Mouse (Mus musculus): ENCODE results near the gene Gpbar1.
A peak's percentile ranks its signal among the peaks of the same experiment; 100 is the strongest.
"Not testable (repeated sequence)": the region's sequence is repeated elsewhere in the genome, so short reads cannot be mapped to it uniquely, and the experiment has no call there.

Gene Gpbar1

DNA sequence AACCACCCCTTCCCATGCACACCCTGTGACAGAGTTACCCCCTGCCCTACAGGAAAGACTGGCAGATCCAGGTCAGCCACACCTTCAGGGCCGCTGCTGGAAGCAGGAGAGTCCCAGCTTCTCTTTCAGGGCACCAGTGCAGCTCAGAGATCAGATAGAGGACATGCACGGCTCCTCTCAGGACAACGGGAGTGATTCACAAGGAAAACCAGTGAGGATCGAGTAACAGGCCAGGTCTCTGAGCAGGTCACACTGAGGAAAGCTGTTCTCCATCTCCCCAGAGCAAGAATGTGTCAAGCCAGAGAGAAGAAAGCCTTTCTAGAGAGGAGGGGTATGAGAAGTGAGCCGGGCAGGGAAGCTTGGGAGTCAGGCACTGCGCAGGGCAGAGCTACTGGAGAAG, 18.1 kb downstream of the Gpbar1 start:
- DNase-seq: peak in 1 of 2 experiments; percentile 33

DNA sequence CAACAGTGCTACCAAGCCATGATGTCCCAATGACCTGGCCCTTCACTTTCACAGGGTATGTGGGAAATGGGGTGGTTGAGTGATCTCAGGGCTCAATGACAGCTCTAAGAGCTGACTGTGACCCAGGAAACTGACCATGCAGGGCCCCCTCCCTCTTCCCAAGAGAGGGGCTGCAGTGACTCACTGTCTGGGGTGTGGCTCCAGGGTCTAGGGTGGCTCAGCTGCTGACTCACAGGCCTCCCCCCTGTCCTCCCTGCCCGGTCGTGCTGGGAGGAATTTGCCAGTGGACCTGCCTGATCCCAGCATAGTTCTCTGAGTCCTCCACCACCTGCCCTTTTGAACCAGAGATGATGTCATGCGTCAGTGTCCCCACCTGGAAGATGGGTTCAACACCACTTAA, 18.9 kb downstream of the Gpbar1 start:
- peak in 1 of 2 experiments; percentile 10 for DNase-seq

DNA sequence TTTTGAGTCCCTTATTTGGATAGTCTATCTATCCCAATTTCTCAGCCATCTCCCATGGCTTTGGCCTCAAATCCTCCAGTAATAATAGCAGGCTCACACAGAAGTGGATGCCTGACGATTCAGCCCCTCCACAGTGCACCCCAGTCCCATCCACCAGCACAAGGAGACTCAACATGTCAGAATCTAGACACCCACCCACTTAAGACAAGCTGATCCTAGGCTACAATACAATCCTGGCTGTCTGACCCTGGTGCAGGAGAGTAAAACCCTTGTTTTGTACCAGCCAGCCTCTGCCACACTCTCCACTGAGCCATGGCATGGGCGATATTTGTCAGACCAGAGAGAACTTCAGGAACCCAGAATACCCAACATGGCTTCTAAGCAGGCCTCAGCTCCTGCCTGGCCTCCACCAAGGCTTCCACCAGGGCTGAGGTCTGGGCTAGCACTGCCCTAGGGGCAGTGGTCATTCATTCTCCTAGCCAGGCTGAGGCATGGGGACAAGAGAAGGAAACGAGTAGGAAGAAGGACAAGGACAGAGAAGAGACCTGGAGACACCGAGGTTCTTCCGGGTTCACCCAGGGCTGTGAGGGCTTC, 19.9 kb downstream of the Gpbar1 start:
- peak in 1 of 2 experiments; percentile 10 for DNase-seq

DNA sequence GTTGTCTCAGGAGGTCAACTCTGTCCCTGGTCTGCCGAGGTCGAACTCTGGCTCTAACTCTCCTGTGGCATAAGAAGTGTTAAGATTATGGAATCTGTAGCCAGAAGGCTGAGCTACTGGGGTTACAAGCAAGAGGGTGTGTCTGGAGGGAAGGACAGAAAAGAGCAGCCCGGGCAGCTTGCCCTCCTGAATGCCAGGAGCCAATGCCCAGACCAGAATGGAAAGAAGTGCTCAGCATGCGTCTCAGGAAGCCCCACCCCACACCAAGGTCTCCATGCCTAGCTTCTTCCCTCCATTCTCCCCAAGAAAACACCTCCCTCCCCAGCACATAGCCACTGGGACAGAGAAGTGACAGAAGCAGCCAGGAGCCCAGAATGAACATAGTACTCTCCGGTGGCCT, 20.6 kb downstream of the Gpbar1 start:
- peak; percentile 61 to 69 for DNase-seq

DNA sequence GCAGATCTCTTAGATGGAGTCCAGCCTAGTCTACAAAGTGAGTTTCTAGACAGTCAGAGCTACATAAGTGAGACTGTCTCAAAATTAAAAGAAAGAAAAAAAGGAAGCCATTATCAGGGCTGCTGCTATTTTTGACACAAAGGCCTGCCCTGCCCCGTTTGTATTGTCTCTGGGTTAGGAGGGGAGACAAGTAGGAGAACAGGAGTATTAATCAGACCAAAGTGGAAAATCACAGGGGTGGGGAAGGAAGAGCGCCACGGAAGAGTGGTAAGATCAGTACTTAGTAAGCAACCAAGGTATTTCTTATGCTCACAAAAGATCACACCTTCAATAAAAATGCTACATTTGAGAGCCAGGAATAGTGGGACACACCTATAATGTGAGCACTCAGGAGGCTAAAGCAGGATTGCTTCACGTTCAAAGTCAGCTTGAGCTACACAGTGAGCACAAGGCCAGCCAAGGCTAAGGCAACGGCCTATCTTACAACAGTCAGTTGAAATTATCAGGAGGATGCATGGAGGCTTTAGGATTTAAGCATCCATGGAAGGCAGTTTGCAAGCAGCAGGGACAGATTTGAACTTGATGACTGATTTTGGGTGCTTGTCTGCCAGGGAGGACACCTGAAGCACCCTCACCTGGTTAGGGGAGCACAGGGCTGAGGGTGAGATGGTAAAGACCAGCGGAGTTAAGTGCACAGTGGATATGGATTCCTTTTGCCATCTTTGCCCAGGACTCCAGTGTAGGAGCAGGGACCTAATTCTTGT, 22.2 kb downstream of the Gpbar1 start:
- DNase-seq: no peak

DNA sequence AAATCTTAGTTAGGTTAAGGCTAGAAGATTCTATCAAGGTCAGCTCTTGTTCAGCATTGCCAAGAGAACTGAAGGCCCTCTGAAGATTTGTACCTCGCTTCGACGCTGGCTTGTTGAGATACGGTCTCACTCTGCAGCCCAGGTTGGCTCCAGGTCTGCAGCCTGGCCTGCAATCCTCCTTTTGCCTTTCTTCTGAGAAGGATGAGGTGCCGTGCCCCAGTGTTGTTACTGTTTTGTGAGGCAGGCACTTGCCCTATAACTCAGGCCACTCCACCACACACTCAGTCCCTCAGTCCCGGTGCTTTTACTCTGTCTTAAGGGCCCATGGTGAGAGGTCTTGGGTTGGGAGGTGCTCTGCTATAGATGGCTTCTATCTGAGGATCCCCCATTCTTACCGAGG, 23.9 kb downstream of the Gpbar1 start:
- no peak for DNase-seq

DNA sequence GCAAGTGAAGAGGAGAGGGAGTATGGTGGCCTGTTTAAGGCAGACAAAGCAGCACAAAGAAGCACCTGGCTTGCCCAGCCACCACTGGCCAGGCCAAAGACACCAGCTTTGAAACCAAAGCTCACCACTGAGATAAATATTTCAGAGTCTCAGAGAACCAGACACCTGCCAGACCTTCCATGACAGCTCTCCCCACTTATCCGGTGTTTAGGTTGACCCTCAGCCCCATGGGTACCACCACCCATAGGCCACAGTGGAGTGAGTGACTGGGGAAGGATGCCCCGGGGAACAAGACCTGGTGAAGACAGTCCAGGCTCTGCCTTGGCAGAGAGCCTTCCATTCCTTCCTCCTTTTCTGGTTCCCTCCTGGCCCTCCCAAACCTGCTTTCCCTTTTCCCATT, 24.5 kb downstream of the Gpbar1 start:
- DNase-seq: peak in 1 of 2 experiments; percentile 33

DNA sequence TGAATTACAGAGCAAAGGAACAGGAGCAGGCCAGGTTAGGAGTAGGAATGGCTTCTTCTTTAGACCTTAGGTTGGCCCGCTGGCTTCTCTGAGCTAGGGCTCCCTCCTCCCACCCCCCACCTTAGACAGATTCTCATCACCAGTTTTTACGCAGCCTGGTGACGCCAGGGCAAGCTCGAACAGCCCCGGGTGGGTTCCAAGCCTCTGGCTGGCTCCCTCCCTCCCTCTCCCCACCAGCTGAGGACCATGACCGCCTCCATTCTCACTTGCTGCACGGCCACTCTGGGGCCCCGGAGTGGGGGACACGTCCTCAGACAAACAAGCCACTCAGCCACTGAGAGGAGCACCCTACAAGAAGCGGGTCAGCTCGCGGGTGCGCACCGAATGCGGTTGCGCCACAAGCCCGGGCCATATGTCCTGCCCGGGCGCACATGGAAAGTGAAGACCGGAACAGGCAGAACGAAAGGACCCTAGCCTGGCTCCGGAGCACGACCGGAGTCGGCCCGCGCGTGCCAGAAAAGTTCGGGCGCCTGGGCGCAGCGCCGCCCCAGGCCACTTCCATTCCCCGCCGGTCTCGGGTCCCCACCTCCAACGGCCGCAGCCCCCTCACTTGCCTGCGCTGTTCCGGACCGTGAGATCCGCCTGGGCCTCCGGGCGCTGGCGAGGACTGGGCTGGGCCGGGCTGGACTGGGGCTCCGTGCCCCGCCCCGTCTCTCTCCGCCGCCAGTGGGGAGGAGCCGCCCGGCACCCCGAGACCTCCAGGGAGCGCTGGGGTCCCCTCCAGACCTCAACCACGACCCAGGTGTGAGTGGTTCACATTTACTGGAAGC, 25.4 kb downstream of the Gpbar1 start:
- DNase-seq: peak; percentile 70 to 77

DNA sequence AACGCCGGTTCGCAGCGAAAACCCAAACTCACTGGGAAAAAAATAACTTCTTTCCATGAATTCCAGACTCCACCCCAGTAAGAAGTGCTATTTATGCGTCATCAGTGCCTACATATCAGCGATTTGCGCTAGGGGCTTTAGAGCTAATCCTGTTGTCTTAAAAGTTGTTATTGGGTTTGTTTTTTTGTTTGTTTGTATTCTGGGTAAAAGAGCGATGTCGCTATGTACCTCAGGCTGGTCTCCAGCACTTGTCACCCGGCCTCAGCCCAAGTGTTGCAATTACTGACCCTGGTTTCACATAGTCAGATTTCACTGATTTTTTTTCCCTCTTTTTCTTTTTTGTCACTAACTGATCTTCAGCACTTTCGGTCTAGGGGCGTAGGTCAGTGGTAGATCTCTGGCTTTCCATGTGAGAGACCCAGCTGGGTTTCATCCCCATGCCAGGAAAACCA, 26.0 kb downstream of the Gpbar1 start:
- no peak for DNase-seq

DNA sequence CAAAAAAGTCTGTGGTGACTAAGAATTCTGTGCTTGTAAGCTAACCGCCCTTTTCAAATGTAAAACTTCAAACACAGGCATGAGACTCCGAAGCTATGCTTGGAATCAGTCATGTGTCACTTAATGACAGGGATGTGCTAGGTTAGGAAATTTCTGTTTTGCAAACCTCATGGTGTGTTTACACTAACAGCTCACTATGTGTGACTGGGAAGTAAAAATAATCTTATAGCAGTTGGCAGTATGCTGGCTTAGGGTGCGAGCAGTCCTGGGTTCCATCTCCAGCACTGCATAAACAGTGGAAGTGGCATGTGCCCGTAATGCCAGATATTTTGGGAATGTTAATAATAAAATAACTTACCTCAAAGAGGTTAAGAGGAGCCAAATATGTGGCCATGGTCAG, 26.6 kb downstream of the Gpbar1 start:
- no peak for DNase-seq

DNA sequence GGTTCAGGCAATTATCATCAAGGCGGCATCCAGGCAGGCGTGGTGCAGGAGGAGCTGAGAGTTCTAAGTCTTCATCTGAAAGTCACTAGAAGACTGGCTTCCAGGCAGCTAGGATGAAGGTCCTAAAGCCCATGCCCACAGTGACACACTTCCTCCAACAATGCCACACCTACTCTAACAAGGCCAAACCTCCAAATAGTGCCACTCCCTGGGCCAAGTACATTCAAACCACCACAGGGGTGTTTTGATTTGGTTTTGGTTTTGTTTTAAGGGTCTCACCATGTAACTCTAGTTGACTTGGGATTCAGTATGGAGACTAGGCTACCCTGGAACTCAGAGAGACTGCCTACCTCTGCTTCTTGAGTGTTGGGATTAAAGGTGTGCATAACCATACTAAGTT, 27.2 kb downstream of the Gpbar1 start, which contains the start of gene Tmbim1:
Tmbim1 (minus strand) TSS at position 101 of the 400 bp plus-strand sequence.
- no peak for DNase-seq

DNA sequence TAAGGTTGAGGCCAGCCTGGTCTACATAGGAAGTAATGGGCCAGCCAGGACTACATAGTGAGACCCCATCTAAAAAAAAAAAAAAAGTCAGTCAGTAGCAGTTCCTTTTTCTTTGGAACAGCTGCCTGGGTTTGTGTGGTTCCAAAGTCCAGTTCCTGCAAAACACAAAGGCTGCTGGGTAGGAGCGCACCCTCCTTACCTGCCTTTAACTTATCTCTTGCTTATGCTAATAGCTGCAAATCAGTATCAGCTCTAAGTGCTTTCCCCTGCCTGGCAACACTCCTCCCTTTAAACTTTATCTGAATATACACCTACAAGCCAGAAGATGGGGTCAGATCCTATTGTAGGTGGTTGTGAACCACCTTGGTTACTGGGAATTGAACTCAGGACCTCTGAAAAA, 28.8 kb downstream of the Gpbar1 start:
- no peak for DNase-seq

DNA sequence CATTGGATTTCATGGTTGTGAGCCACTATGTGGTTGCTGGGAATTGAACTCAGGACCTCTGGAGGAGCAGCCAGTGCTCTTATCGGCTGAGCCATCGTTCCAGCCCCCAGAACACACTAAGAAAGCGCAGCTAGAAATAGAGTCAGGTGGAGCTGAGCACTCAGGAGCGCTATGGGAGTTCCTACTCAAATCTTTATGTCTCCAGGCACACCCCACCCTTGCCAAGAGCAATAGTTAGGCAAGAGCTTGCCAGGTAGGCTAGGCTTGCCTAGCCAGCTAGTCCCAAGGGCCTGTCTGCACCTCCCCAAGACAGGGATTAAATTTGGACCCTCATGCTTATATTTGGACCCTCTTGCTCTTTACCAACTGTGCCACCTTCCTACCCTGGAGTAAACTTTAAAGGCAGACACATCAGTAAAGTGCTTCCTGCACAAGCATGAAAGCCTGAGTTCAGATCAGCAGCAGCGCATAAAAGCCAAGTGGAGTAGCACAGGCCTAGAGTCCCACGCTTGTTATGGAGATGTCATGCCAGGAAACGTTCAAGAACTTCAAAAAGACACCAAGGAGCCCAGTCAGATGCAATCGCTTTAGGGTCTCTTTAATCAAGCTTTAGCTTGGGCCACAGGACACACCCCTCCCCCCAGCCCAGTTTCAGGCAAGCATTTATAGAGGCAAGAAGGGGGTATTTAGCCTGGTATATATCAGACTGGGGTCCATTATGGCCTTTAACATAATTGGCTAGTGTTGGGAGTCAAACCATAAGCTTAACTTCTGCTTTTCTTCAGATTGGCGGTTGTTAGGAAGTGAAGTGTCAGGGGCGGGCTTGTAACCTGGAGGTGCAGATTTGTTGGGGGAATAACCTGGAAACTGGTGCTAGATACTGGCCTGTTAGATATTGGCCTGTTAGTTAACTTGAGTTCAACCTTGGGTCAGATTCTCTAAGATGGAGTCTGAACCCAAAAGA, 29.9 kb downstream of the Gpbar1 start:
- no peak for DNase-seq

DNA sequence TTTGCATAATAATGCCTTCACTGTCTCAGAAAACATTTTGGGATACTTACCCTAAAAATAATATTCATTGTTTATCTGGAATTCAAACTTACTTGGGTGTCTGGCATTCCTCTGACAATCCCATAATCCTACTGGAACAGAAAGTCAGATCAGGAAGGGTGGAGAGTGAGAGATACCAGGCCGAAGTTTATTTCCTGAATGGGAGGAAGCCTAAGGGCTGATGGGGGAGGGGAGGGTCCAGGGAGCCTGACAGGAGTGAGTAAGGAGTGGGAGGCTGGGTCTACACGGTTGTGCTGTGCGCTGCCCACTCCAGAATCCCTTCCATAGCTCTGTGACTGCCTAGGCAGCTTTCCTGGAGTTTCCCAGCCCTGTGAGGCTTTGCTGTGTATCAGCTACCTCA, 31.4 kb downstream of the Gpbar1 start:
- no peak for DNase-seq

DNA sequence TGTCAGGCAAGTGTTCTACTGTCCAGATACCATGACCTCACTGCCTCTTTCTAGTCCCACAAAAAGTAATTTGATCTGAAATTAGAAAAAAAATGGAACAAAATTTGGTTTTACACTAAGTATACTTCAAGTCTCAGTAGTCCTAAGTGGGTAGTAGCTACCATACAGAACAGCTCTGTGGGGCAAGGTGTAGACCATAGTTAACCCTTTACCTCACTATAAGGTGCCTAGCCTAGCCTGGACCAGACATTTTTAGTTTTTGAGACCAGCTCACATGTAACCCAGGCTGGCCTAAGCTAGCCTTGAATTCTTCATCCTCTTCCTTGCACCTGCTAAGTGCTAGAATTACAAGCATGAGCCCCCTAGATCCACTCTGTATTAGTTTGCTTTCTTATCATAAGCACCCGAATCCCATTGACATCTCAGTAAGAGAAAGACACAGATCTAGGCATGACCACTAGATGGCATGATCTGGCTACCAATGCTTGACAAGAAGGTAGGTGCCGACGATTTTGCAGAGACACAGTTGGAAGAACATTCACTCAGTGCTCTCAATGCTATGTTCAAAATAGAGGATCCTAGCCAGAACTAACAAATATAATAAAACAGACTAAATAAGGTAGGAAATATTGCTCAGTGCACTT, 34.8 kb downstream of the Gpbar1 start:
- peak; percentile 73 to 80 for DNase-seq

DNA sequence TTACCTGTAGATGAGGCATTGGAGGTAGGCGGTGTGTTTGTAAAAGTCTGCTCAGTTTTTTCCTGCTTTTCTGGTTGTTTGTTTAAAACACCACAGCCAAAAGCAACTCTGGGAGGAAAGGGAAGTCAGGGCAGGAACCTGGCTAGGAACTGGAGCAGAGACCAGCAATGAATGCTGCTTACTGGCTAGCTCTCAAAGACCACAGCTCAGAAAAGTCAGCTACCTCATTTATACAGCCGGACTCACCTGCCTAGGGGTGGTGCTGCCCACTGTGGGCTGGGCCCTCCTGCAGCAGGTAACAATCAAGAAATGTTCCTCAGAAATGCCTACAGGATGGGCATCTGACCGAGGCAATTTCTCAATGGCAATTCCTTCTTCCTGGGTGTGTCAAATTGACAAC, 36.4 kb downstream of the Gpbar1 start:
- DNase-seq: no peak

DNA sequence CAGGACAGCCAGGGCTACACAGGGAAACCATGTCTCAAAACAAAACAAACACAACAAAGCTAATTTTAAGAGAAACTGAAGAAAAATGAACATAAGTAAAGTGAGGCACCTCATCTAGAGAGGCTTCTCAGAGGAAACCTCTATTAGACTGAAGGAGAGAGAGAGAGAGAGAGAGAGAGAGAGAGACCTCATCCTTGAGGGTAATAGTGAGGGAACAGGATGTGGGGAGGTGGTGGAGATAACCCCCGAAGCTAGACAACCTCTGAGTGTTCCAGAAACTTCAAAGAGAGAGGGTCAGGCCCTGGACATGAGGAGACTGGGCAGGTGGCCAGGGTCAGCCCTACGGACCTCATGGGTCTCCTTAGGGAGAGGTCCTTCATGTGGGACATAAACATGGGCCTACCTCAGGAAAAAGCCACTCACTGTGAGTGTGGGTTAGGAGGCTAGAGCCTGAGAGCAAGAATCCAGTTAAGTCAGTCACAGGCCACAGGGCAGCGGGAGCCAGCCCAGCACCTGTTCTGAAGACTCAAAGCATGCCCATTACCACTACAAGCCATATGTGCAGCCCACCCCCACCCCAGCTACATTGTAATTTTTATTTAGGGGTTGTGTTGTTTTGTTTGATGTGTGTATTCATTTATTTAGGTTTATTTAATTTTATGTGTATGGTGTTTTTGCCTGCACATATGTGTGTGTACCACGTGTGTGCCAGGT, 37.9 kb downstream of the Gpbar1 start:
- no peak for DNase-seq

DNA sequence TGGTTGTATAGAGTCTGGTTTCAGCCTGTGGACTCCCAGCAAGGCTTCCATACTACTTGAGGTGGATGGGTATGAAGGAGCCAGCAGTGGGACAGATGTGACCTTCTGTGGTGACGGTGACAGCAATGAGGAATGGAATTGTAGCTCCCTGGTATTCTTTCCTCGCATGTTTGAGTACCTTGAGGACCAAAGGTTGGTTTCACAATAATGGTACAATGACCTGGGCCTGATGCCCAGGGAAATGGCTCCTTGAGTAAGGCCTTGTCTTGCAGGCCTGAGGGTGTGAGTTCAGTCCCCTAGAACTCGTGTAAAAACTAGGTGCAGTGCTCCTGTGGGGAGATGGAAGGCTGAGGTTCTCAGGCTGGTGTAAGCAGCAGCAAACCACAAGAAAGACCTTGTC, 40.4 kb downstream of the Gpbar1 start:
- DNase-seq: no peak

DNA sequence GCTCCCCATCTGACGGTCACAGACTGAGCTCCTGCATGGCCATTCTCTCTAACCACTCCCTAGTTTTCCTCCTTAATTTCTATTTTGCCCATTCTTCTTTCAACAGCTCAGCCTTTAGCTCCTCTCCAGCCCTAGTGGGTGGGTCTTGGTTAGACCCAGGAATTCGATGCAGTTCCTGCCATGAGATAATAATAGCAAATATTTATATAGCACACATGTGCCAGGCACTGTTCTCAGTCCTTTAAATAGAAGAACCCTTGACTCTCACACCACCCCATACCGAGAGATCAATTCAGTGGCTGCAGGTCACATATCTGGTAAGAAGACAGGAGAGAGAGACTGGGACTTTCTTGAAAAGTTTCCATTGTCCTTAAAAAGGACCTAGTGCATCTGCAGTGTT, 43.0 kb downstream of the Gpbar1 start:
- DNase-seq: no peak

DNA sequence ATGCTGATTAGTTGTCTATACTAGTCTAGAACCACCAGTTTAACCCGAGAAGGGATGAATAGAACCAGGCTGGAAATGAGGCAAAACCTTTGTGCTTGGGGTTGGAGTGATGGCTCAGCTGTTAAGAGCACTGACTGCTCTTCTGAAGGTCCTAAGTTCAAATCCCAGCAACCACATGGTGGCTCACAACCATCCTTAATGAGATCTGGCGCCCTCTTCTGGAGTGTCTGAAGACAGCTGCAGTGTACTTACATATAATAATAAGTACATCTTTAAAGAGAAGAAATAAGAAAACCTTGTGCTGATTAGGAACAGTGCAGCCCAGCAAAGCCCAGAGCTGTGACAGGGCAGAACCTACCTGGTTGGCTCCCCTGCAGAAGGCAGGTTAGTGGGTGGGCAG, 48.6 kb downstream of the Gpbar1 start:
- DNase-seq: not testable (repeated sequence)

Data from cerebellum, adult 18-20 months (tissue).